ENCODE assay signal across 27 mouse cellular contexts in the genomic region with DNA sequence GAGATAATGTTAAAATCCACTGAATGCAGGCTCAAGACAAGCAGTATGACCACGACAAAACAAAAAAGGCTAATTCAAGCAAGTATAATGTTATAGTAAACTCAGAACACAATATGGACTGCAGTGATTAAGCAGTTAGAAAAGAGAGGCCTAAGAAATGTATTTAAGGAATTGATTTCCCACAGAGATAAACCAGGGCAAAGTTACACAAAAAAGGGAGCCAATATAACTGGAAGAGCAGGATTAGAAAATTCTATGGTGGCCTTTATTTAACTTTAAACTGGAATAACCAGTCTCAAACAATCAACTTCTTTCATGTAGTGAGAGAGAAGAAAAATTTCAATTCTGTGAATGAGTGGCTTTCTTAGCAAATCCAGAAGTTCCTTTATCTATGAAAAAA.
DNase-seq lines count a peak whose midpoint lies in the region; ATAC-seq and TF ChIP-seq lines count a peak whose summit lies in the region.
"Had no signal": no experiment of that assay in that cellular context is flagged by ENCODE, and none has a peak within 500 bp of the region (broad histone marks: within the 10 kb centered on the region; RNA-seq: fewer than 3 reads in every experiment).

No protein-coding gene starts in this region.

- H3K36me3 ChIP-seq in lung, embryonic 15.5 days, result no peaks in the 10 kb centered on the region
- no peaks in the 10 kb centered on the region for H3K36me3 ChIP-seq in intestine, embryonic 15.5 days
- no peaks in the 10 kb centered on the region for H3K36me3 ChIP-seq in intestine, embryonic 16.5 days (ENCODE audit: control insufficient read depth, insufficient read depth, low read length)
- H3K36me3 ChIP-seq in stomach, embryonic 15.5 days, result no peaks in the 10 kb centered on the region
- H3K36me3 ChIP-seq in midbrain, postnatal 0 days (ENCODE audit: insufficient read depth, low read length), result no peaks in the 10 kb centered on the region
- no peaks in the 10 kb centered on the region for H3K36me3 ChIP-seq in hindbrain, embryonic 13.5 days
- H3K36me3 ChIP-seq: embryonic facial prominence, embryonic 13.5 days; forebrain, embryonic 10.5 days; heart, embryonic 12.5 days; heart, embryonic 15.5 days; hindbrain, embryonic 10.5 days; hindbrain, embryonic 15.5 days had no signal

- no peak overlapping the region for H3K4me2 ChIP-seq in lung, embryonic 15.5 days
- no peak overlapping the region for H3K4me2 ChIP-seq in intestine, embryonic 15.5 days (replicated peaks)
- no peak overlapping the region for H3K4me2 ChIP-seq in intestine, embryonic 16.5 days (ENCODE audit: low read depth, low read length)
- no peak overlapping the region for H3K4me2 ChIP-seq in stomach, embryonic 15.5 days
- H3K4me2 ChIP-seq in midbrain, postnatal 0 days (ENCODE audit: low read depth, low read length, poor library complexity, severe bottlenecking), result no peak overlapping the region
- no peak overlapping the region for H3K4me2 ChIP-seq in hindbrain, embryonic 13.5 days
- H3K4me2 ChIP-seq: embryonic facial prominence, embryonic 13.5 days; forebrain, embryonic 13.5 days; heart, embryonic 12.5 days; heart, embryonic 15.5 days; hindbrain, embryonic 15.5 days had no signal

- no peak overlapping the region for H3K4me3 ChIP-seq in lung, embryonic 15.5 days
- no peak overlapping the region for H3K4me3 ChIP-seq in lung, adult 2 months (replicated peaks; ENCODE audit: extremely low read depth, low read depth, low read length)
- H3K4me3 ChIP-seq in intestine, embryonic 15.5 days (replicated peaks), result no peak overlapping the region
- H3K4me3 ChIP-seq in intestine, embryonic 16.5 days (ENCODE audit: low read length), result no peak overlapping the region
- no peak overlapping the region for H3K4me3 ChIP-seq in stomach, embryonic 15.5 days (replicated peaks)
- no peak overlapping the region for H3K4me3 ChIP-seq in midbrain, postnatal 0 days (ENCODE audit: low read depth, low read length)
- no peak overlapping the region for H3K4me3 ChIP-seq in hindbrain, embryonic 13.5 days
- H3K4me3 ChIP-seq: embryonic facial prominence, embryonic 13.5 days; forebrain, embryonic 10.5 days; forebrain, embryonic 13.5 days; heart, embryonic 12.5 days; heart, embryonic 15.5 days; hindbrain, embryonic 10.5 days; hindbrain, embryonic 15.5 days had no signal

- no peak for DNase-seq in lung, adult 2 months
- no peak for DNase-seq in gastrocnemius, adult 8-10 months (ENCODE audit: low spot score in 2 of 2)
- DNase-seq in midbrain, postnatal 0 days (ENCODE audit: low spot score), result no peak
- DNase-seq: adrenal gland, adult 2 months; adrenal gland, postnatal 14 days; cerebellum, adult 11 months; cerebellum, adult 2 months; cerebellum, adult 9-11 months; cerebellum, postnatal 25 days; gastrocnemius, postnatal 14 days; heart, adult 11 months; heart, postnatal 10 days; heart, postnatal 36 days had no signal

- no peak for ATAC-seq in lung, embryonic 15.5 days (ENCODE audit: borderline replicate concordance, extremely low read depth, low FRiP score, low TSS enrichment)
- ATAC-seq in intestine, embryonic 15.5 days, result peak; percentile 86
- ATAC-seq in intestine, embryonic 16.5 days, result peak; percentile 86
- ATAC-seq in stomach, embryonic 15.5 days (ENCODE audit: insufficient read depth, low FRiP score, low read depth), result peak; percentile 80
- ATAC-seq in midbrain, postnatal 0 days (ENCODE audit: low FRiP score), result no peak
- no peak for ATAC-seq in hindbrain, embryonic 13.5 days (ENCODE audit: low FRiP score)
- ATAC-seq: CD4-positive, CD25-positive, alpha-beta regulatory T cell, adult 4 months; forebrain, embryonic 13.5 days; forebrain, embryonic 16.5 days had no signal

- no peaks in the 10 kb centered on the region for H3K9me3 ChIP-seq in lung, embryonic 15.5 days
- H3K9me3 ChIP-seq in intestine, embryonic 15.5 days, result no peaks in the 10 kb centered on the region
- no peaks in the 10 kb centered on the region for H3K9me3 ChIP-seq in intestine, embryonic 16.5 days (ENCODE audit: control insufficient read depth, low read length)
- H3K9me3 ChIP-seq in stomach, embryonic 15.5 days, result no peaks in the 10 kb centered on the region
- H3K9me3 ChIP-seq in midbrain, postnatal 0 days (ENCODE audit: low read length), result no peaks in the 10 kb centered on the region
- no peaks in the 10 kb centered on the region for H3K9me3 ChIP-seq in hindbrain, embryonic 13.5 days
- H3K9me3 ChIP-seq: embryonic facial prominence, embryonic 13.5 days; forebrain, embryonic 10.5 days; forebrain, embryonic 13.5 days; heart, embryonic 12.5 days; heart, embryonic 15.5 days; hindbrain, embryonic 10.5 days; hindbrain, embryonic 15.5 days had no signal

- WGBS in lung, embryonic 15.5 days, result 38% methylated on average over 1 of the region's 1 CpGs
- 63% methylated on average over 1 of the region's 1 CpGs for WGBS in lung, adult 2 months
- WGBS in intestine, embryonic 15.5 days, result 56% methylated on average over 1 of the region's 1 CpGs
- WGBS in intestine, embryonic 16.5 days, result 51% methylated on average over 1 of the region's 1 CpGs
- 48% methylated on average over 1 of the region's 1 CpGs for WGBS in stomach, embryonic 15.5 days
- WGBS in midbrain, postnatal 0 days, result 36% methylated on average over 1 of the region's 1 CpGs
- 49% methylated on average over 1 of the region's 1 CpGs for WGBS in hindbrain, embryonic 13.5 days

- TF ChIP-seq CTCF in lung, adult 2 months (IDR thresholded peaks at IDR 0.05; ENCODE audit: insufficient read depth, low read length), result no peak
- TF ChIP-seq CTCF in midbrain, postnatal 0 days (IDR thresholded peaks at IDR 0.05), result no peak

- H3K27me3 ChIP-seq in lung, embryonic 15.5 days, result no peaks in the 10 kb centered on the region
- no peaks in the 10 kb centered on the region for H3K27me3 ChIP-seq in intestine, embryonic 15.5 days (replicated peaks)
- H3K27me3 ChIP-seq in intestine, embryonic 16.5 days (replicated peaks; ENCODE audit: control insufficient read depth, insufficient read depth, low read length), result no peaks in the 10 kb centered on the region
- no peaks in the 10 kb centered on the region for H3K27me3 ChIP-seq in stomach, embryonic 15.5 days (replicated peaks)
- no peaks in the 10 kb centered on the region for H3K27me3 ChIP-seq in midbrain, postnatal 0 days (ENCODE audit: insufficient read depth, low read length)
- no peaks in the 10 kb centered on the region for H3K27me3 ChIP-seq in hindbrain, embryonic 13.5 days
- H3K27me3 ChIP-seq: embryonic facial prominence, embryonic 13.5 days; forebrain, embryonic 13.5 days; heart, embryonic 12.5 days; heart, embryonic 15.5 days; hindbrain, embryonic 15.5 days had no signal

- TF ChIP-seq POLR2A in lung, adult 2 months (IDR thresholded peaks at IDR 0.05; ENCODE audit: borderline replicate concordance, extremely low read depth, low read depth, low read length), result no peak

- no peak overlapping the region for H3K9ac ChIP-seq in lung, embryonic 15.5 days
- H3K9ac ChIP-seq in intestine, embryonic 15.5 days, result no peak overlapping the region
- H3K9ac ChIP-seq in intestine, embryonic 16.5 days (ENCODE audit: low read depth, low read length), result no peak overlapping the region
- H3K9ac ChIP-seq in stomach, embryonic 15.5 days, result no peak overlapping the region
- no peak overlapping the region for H3K9ac ChIP-seq in midbrain, postnatal 0 days (replicated peaks; ENCODE audit: low read length, poor library complexity, severe bottlenecking)
- no peak overlapping the region for H3K9ac ChIP-seq in hindbrain, embryonic 13.5 days
- H3K9ac ChIP-seq: embryonic facial prominence, embryonic 13.5 days; forebrain, embryonic 13.5 days; heart, embryonic 12.5 days; heart, embryonic 15.5 days; hindbrain, embryonic 15.5 days had no signal

- no peaks in the 10 kb centered on the region for H3K4me1 ChIP-seq in lung, embryonic 15.5 days
- H3K4me1 ChIP-seq in lung, adult 2 months (ENCODE audit: control insufficient read depth, insufficient read depth, low read length), result no peaks in the 10 kb centered on the region
- no peaks in the 10 kb centered on the region for H3K4me1 ChIP-seq in intestine, embryonic 15.5 days (replicated peaks)
- 0 out of 2 replicates have a peak, but pooled peaks cover 3% of the 10 kb centered on the region for H3K4me1 ChIP-seq in intestine, embryonic 16.5 days (ENCODE audit: control insufficient read depth, insufficient read depth, low read length)
- no peaks in the 10 kb centered on the region for H3K4me1 ChIP-seq in stomach, embryonic 15.5 days
- H3K4me1 ChIP-seq in midbrain, postnatal 0 days (ENCODE audit: insufficient read depth, low read length), result no peaks in the 10 kb centered on the region
- H3K4me1 ChIP-seq in hindbrain, embryonic 13.5 days (replicated peaks), result no peaks in the 10 kb centered on the region
- H3K4me1 ChIP-seq: embryonic facial prominence, embryonic 13.5 days; forebrain, embryonic 13.5 days; heart, embryonic 12.5 days; heart, embryonic 15.5 days; hindbrain, embryonic 10.5 days; hindbrain, embryonic 15.5 days had no signal

- peak overlapping the region; percentile 71 for H3K27ac ChIP-seq in lung, embryonic 15.5 days
- H3K27ac ChIP-seq in intestine, embryonic 15.5 days, result no peak overlapping the region
- no peak overlapping the region for H3K27ac ChIP-seq in intestine, embryonic 16.5 days (ENCODE audit: low read length)
- H3K27ac ChIP-seq in stomach, embryonic 15.5 days, result no peak overlapping the region
- H3K27ac ChIP-seq in midbrain, postnatal 0 days (ENCODE audit: low read depth, low read length), result no peak overlapping the region
- no peak overlapping the region for H3K27ac ChIP-seq in hindbrain, embryonic 13.5 days
- H3K27ac ChIP-seq: embryonic facial prominence, embryonic 13.5 days; forebrain, embryonic 10.5 days; forebrain, embryonic 13.5 days; heart, embryonic 15.5 days; hindbrain, embryonic 10.5 days; hindbrain, embryonic 15.5 days had no signal

Comparison
In these comparisons a context has a peak if more than half of its experiments do, and no peak if none do; other contexts are left out.
1. ATAC-seq: peak in intestine, embryonic 15.5 days (single experiment), intestine, embryonic 16.5 days (single experiment) and stomach, embryonic 15.5 days (single experiment); none in lung, embryonic 15.5 days (single experiment), midbrain, postnatal 0 days (single experiment) and hindbrain, embryonic 13.5 days (single experiment).